Mouse (Mus musculus): ENCODE measurements at regions not wholly inside any gene's neighbourhood (a gene's known extent, or its start where the extent isn't known, plus 50 kb on each side); places are given as distances from the start of the nearest gene placed in this dataset.

DNA sequence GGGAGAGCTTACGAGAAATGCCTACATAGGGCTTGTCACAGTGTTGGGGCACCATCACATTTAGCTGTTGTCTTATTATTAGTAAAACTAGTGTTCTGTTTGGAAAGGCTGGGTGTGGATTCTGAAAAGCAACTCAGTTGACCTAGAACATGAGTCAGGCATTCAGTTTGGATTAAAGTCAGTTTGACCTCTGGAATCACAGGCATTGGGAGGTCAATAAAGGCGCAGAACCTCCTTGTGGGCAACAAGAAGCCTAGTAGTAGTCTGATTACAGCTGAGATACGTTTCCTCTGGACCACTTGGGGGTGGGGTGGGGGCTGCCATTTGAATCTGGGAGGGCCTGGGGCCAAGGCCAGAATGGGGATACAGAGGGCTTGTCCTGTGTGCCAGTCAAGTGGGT lies 52.1 kb upstream of the Map3k1 start:
- H3K27me3 ChIP-seq (ENCODE audit: control insufficient read depth, insufficient read depth, low read length), result no peaks in the 10 kb centered on the region
- TF ChIP-seq CTCF (IDR thresholded peaks at IDR 0.05) (no peak), EP300 (IDR thresholded peaks at IDR 0.05; ENCODE audit: insufficient read depth, low read depth, low read length) (no peak), POLR2A (IDR thresholded peaks at IDR 0.05; ENCODE audit: insufficient read depth, low read depth, low read length) (no peak)
- no peaks in the 10 kb centered on the region for H3K36me3 ChIP-seq (ENCODE audit: control insufficient read depth, insufficient read depth, low read length)
- H3K9ac ChIP-seq (ENCODE audit: low read depth, low read length), result no peak overlapping the region
- H3K4me1 ChIP-seq (ENCODE audit: control insufficient read depth, insufficient read depth, low read length), result peaks cover 3% of the 10 kb centered on the region
- no peak overlapping the region for H3K4me3 ChIP-seq
- H3K27ac ChIP-seq, result no peak overlapping the region
- no peak for DNase-seq
- 94% methylated on average over 3 of the region's 3 CpGs for WGBS
- intact Hi-C loops (cut with DNase I), result no loop called here
- no peaks in the 10 kb centered on the region for H3K79me2 ChIP-seq (replicated peaks; ENCODE audit: control insufficient read depth, insufficient read depth, low read length)

DNA sequence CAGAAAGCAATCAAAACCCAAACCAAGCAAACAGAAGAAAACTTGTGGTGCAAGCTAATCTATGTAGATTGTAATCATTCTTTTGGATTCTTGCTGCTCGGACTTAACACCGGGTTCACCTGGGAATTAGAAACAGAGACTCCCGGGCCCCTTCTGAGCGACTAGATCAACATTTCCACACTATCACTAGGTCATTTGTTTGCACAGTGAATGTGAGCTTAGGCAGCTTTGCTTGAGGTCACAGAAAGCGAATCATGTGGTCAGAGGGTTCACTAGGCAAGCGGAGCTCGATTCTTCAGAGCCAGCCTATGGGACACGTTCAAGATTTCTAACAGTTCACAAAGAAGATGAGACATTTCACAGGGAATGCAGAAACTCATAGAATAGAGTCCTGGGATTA lies 53.5 kb upstream of the Map3k1 start:
- no peak overlapping the region for H3K4me3 ChIP-seq
- intact Hi-C loops (cut with DNase I), result no loop called here
- no peaks in the 10 kb centered on the region for H3K36me3 ChIP-seq (ENCODE audit: control insufficient read depth, insufficient read depth, low read length)
- no peak for DNase-seq
- H3K27ac ChIP-seq, result no peak overlapping the region
- no peak for TF ChIP-seq POLR2A (IDR thresholded peaks at IDR 0.05; ENCODE audit: insufficient read depth, low read depth, low read length)
- TF ChIP-seq CTCF (IDR thresholded peaks at IDR 0.05), result no peak
- no peak for TF ChIP-seq EP300 (IDR thresholded peaks at IDR 0.05; ENCODE audit: insufficient read depth, low read depth, low read length)
- H3K9ac ChIP-seq (ENCODE audit: low read depth, low read length), result no peak overlapping the region
- no peaks in the 10 kb centered on the region for H3K4me1 ChIP-seq (ENCODE audit: control insufficient read depth, insufficient read depth, low read length)
- H3K27me3 ChIP-seq (ENCODE audit: control insufficient read depth, insufficient read depth, low read length), result no peaks in the 10 kb centered on the region
- WGBS, result 77% methylated on average over 8 of the region's 8 CpGs
- no peaks in the 10 kb centered on the region for H3K79me2 ChIP-seq (replicated peaks; ENCODE audit: control insufficient read depth, insufficient read depth, low read length)

DNA sequence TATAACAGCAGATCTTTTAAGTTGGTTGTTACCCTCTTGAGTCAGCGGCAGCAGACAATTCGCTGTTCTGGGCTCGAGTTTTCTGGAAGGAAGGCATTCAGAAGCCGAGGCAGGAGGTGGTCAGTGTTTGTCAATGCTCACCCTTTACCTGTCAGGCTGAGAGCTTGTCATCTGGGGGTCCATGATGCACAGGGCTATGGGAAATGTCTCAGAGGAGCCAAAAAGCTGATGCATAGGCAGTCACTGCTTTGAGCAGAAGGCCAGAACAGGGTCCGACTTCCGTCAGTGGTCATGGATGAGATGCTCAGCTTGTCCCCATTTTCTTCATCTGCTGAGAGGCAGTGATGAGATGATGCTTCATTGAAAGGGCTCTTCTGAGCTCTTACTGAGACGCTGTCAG lies 57.2 kb upstream of the Map3k1 start:
- no peaks in the 10 kb centered on the region for H3K79me2 ChIP-seq (replicated peaks; ENCODE audit: control insufficient read depth, insufficient read depth, low read length)
- no peaks in the 10 kb centered on the region for H3K4me1 ChIP-seq (ENCODE audit: control insufficient read depth, insufficient read depth, low read length)
- intact Hi-C loops (cut with DNase I), result loop anchor here (5.0 kb wide), 1 partner anchor 81 kb away; no protein-coding TSS in a partner anchor
- no peak overlapping the region for H3K4me3 ChIP-seq
- H3K36me3 ChIP-seq (ENCODE audit: control insufficient read depth, insufficient read depth, low read length), result no peaks in the 10 kb centered on the region
- H3K27ac ChIP-seq, result no peak overlapping the region
- 96% methylated on average over 7 of the region's 7 CpGs for whole genome bisulfite sequencing
- no peak overlapping the region for H3K9ac ChIP-seq (ENCODE audit: low read depth, low read length)
- H3K27me3 ChIP-seq (ENCODE audit: control insufficient read depth, insufficient read depth, low read length), result no peaks in the 10 kb centered on the region
- no peak for DNase-seq
- TF ChIP-seq EP300 (IDR thresholded peaks at IDR 0.05; ENCODE audit: insufficient read depth, low read depth, low read length) (no peak), CTCF (IDR thresholded peaks at IDR 0.05) (no peak), POLR2A (IDR thresholded peaks at IDR 0.05; ENCODE audit: insufficient read depth, low read depth, low read length) (no peak)

DNA sequence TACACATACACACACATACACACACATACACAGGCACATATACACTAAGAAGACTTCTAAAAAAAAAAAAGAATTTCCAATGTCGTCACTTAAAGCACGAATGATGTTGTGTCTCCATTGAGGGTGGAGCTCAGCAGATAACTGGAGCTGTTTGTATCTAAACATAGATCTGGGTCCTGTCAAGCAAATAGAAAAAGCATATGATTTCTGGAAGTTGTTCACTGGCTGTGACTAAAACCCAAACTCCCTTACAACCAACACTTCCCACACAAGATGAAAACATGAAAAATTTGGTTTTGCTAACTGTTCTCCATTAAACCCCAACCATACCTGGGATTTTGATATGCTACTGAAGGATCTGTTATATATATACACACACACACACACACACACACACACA lies 58.5 kb upstream of the Map3k1 start:
- Histone ChIP-seq H3K27ac (no peak overlapping the region), H3K9ac (ENCODE audit: low read depth, low read length) (no peak overlapping the region), H3K4me3 (no peak overlapping the region), H3K4me1 (ENCODE audit: control insufficient read depth, insufficient read depth, low read length) (no peaks in the 10 kb centered on the region), H3K36me3 (ENCODE audit: control insufficient read depth, insufficient read depth, low read length) (no peaks in the 10 kb centered on the region), H3K79me2 (replicated peaks; ENCODE audit: control insufficient read depth, insufficient read depth, low read length) (no peaks in the 10 kb centered on the region), H3K27me3 (ENCODE audit: control insufficient read depth, insufficient read depth, low read length) (no peaks in the 10 kb centered on the region)
- 91% methylated on average over 2 of the region's 2 CpGs for WGBS
- TF ChIP-seq CTCF (IDR thresholded peaks at IDR 0.05), result no peak
- TF ChIP-seq POLR2A (IDR thresholded peaks at IDR 0.05; ENCODE audit: insufficient read depth, low read depth, low read length), result no peak
- intact Hi-C loops (cut with DNase I), result loop anchor here (5.0 kb wide), 1 partner anchor 80 kb away; no protein-coding TSS in a partner anchor
- DNase-seq, result no peak

DNA sequence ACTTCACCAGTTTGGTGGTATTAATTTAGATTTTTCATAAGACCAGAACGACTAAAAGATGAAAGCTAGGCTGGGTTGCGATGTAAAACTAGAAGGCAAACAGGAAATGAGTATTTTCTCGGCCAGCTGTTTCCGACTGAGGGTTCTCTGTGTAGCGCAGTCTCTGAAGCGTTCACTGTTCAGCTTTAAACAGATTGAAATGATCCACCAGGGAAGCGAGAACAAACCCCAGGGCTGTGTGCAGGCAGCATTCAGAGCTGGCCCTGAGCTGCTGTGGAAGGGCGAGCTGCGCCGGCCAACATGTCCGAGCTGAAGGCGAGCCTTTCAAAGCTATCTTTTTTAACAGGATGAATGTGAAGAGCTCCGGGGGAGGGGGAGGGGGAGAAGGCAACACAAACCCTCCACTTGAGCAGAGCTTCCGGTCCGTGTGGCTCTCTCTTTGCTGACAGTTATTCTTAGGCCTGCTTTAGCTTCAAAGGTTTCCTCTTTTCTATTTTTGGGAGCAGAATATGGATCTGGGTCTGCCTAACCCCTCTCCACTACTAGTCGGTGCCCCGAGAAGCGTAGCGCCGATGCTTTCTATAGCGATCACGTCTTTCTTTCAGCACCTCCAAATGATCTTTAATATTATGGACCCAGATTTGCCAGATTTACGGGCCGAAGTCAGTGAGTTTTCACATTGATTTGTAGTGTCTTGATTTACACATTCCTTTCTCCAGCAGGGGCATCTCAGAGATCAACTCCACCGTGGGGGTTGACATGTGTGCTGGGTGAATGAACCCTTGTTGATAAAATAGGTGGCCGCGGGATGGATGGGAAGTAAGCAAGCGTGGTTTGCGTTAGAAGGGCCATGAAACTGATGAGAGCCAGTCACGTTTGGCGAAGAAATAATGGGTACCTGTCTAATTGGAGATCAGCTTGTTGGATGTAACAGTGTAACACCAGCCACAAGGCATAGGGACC lies 59.3 kb upstream of the Map3k1 start:
- Histone ChIP-seq H3K27me3 (ENCODE audit: control insufficient read depth, insufficient read depth, low read length) (no peaks in the 10 kb centered on the region), H3K36me3 (ENCODE audit: control insufficient read depth, insufficient read depth, low read length) (no peaks in the 10 kb centered on the region), H3K27ac (peak overlapping the region; percentile 50), H3K79me2 (replicated peaks; ENCODE audit: control insufficient read depth, insufficient read depth, low read length) (no peaks in the 10 kb centered on the region), H3K9ac (ENCODE audit: low read depth, low read length) (peak overlapping the region; percentile 15), H3K4me3 (peak overlapping the region; percentile 41), H3K4me1 (ENCODE audit: control insufficient read depth, insufficient read depth, low read length) (no peaks in the 10 kb centered on the region)
- peak; percentile 72 to 78 for DNase-seq
- intact Hi-C loops (cut with DNase I), result loop anchor here (5.0 kb wide), 1 partner anchor 79 kb away; no protein-coding TSS in a partner anchor
- TF ChIP-seq CTCF (IDR thresholded peaks at IDR 0.05), result no peak
- TF ChIP-seq POLR2A (IDR thresholded peaks at IDR 0.05; ENCODE audit: insufficient read depth, low read depth, low read length), result peak; percentile 50; the same call in 1 of the 2 replicates
- 0 out of 2 replicates have a peak, but pooled peaks have one; percentile 10 for TF ChIP-seq EP300 (IDR thresholded peaks at IDR 0.05; ENCODE audit: insufficient read depth, low read depth, low read length)
- WGBS, result 19% methylated on average over 31 of the region's 31 CpGs

DNA sequence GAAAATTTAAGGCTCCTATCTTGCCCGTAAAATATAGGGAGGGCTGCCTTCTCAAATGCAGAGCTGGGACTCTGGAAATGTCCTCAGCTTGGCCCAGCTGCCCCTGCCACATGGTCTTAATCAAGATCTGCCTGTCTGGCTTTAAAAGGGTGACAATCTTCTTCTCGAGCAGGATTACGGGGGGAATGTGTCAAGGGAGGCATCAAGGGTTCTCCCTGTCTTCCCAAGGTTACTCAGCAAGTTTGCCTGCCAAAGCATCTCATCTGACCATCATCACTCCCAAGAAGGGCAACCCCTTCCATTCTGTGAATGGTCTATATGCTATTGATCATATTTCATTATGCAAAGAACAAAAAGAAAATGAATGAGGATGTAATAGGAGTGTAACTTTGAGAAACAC lies 60.2 kb upstream of the Map3k1 start:
- 81% methylated on average over 3 of the region's 3 CpGs for WGBS
- Histone ChIP-seq H3K4me3 (no peak overlapping the region), H3K4me1 (ENCODE audit: control insufficient read depth, insufficient read depth, low read length) (no peaks in the 10 kb centered on the region), H3K27ac (no peak overlapping the region), H3K79me2 (replicated peaks; ENCODE audit: control insufficient read depth, insufficient read depth, low read length) (no peaks in the 10 kb centered on the region), H3K9ac (ENCODE audit: low read depth, low read length) (no peak overlapping the region), H3K27me3 (ENCODE audit: control insufficient read depth, insufficient read depth, low read length) (no peaks in the 10 kb centered on the region), H3K36me3 (ENCODE audit: control insufficient read depth, insufficient read depth, low read length) (no peaks in the 10 kb centered on the region)
- intact Hi-C loops (cut with DNase I), result loop anchor here (5.0 kb wide), 1 partner anchor 78 kb away; no protein-coding TSS in a partner anchor
- TF ChIP-seq CTCF (IDR thresholded peaks at IDR 0.05) (no peak), POLR2A (IDR thresholded peaks at IDR 0.05; ENCODE audit: insufficient read depth, low read depth, low read length) (no peak), EP300 (IDR thresholded peaks at IDR 0.05; ENCODE audit: insufficient read depth, low read depth, low read length) (no peak)
- no peak for DNase-seq

Measured in heart, adult 2 months (tissue).